19 mouse cellular contexts compared by ENCODE assay signal in the genomic region with DNA sequence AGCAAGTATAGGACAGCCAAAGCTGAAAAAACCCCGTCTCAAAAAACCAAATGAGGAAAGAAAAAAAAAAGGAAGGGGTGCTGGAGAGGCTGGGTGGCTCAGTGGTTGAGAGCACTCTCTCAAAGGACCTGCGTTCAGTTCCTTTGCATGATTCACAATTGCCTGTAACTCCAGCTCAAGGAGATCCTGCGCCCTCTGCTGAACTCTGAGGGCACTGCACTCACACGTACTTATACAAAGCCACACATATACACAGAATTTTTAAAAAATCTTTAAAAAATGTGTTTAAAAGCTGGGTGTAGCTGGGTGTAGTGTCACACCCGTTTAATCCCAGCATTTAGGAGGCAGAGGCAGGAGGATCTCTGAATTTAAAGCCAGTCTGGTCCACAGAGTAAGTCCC. TPM values are rescaled to one million over a fixed set of nuclear protein-coding genes. Genes with fewer than 3 reads are reported as not detected.
DNase-seq lines count a peak whose midpoint lies in the region; ATAC-seq and TF ChIP-seq lines count a peak whose summit lies in the region.
"Had no signal": no experiment of that assay in that cellular context is flagged by ENCODE, and none has a peak within 500 bp of the region (broad histone marks: within the 10 kb centered on the region; RNA-seq: fewer than 3 reads in every experiment).

No protein-coding gene starts in this region.

- H3K36me3 ChIP-seq in liver, postnatal 0 days (replicated peaks; ENCODE audit: insufficient read depth, low read length), result no peaks in the 10 kb centered on the region
- H3K36me3 ChIP-seq in liver, embryonic 12.5 days, result no peaks in the 10 kb centered on the region
- H3K36me3 ChIP-seq: liver, embryonic 13.5 days had no signal

- no peak for TF ChIP-seq EP300 in liver, postnatal 0 days (IDR thresholded peaks at IDR 0.05; ENCODE audit: low read depth)

- no peak overlapping the region for H3K4me3 ChIP-seq in gastrocnemius, adult 2 months
- H3K4me3 ChIP-seq in liver, postnatal 0 days (ENCODE audit: low read depth, low read length), result no peak overlapping the region
- H3K4me3 ChIP-seq in liver, embryonic 12.5 days, result no peak overlapping the region
- no peak overlapping the region for H3K4me3 ChIP-seq in bone marrow, adult 2 months (replicated peaks; ENCODE audit: control insufficient read depth, low read depth, low read length)
- H3K4me3 ChIP-seq: forebrain, embryonic 13.5 days; liver, embryonic 13.5 days had no signal

- H3K4me1 ChIP-seq in liver, postnatal 0 days (ENCODE audit: insufficient read depth), result peaks cover 4% of the 10 kb centered on the region; the same call in 1 of the 2 replicates
- no peaks in the 10 kb centered on the region for H3K4me1 ChIP-seq in liver, embryonic 12.5 days
- H3K4me1 ChIP-seq in bone marrow, adult 2 months (ENCODE audit: control insufficient read depth, insufficient read depth, low read length), result peaks cover 3% of the 10 kb centered on the region; the same call in 1 of the 2 replicates
- H3K4me1 ChIP-seq: forebrain, embryonic 13.5 days had no signal

- peak; percentile 12; the same call in 1 of the 2 replicates for TF ChIP-seq CTCF in gastrocnemius, adult 2 months (IDR thresholded peaks at IDR 0.05)
- TF ChIP-seq CTCF in liver, postnatal 0 days (IDR thresholded peaks at IDR 0.05; ENCODE audit: low read depth), result peak; percentile 36; the same call in 1 of the 2 replicates
- TF ChIP-seq CTCF in bone marrow, adult 2 months (IDR thresholded peaks at IDR 0.05; ENCODE audit: control insufficient read depth, insufficient read depth, low read length), result 0 out of 2 replicates have a peak, but pooled peaks have one; percentile 14

- DNase-seq in gastrocnemius, adult 2 months, result no peak
- DNase-seq in gastrocnemius, postnatal 25 days, result no peak
- DNase-seq in liver, postnatal 0 days, result no peak
- peak; percentile 83 for DNase-seq in ES-CJ7 (ENCODE audit: low read depth, low spot score)
- DNase-seq: cerebellum, postnatal 10 days; heart, postnatal 4 days; kidney, adult 9 months; liver, embryonic 13.5 days; lung, postnatal 36 days; midbrain, embryonic 14.5 days; right cerebral cortex, adult 18-20 months; thymus, adult 2 months had no signal

- H3K27ac ChIP-seq in gastrocnemius, adult 2 months, result no peak overlapping the region
- no peak overlapping the region for H3K27ac ChIP-seq in liver, postnatal 0 days (ENCODE audit: low read depth)
- H3K27ac ChIP-seq in liver, embryonic 12.5 days, result no peak overlapping the region
- H3K27ac ChIP-seq in bone marrow, adult 2 months (ENCODE audit: control insufficient read depth, insufficient read depth, low read depth, low read length, poor library complexity), result no peak overlapping the region
- H3K27ac ChIP-seq: forebrain, embryonic 13.5 days had no signal

- no peak for ATAC-seq in liver, postnatal 0 days
- ATAC-seq in liver, embryonic 12.5 days, result no peak
- no peak for ATAC-seq in monocyte, adult 5-6 weeks (replicated peaks; ENCODE audit: insufficient number of reproducible peaks, low FRiP score, low TSS enrichment, poor library complexity, severe bottlenecking)
- ATAC-seq in frontal cortex, adult (ENCODE audit: low TSS enrichment), result no peak
- ATAC-seq: forebrain, embryonic 13.5 days; hindbrain, embryonic 16.5 days had no signal

- intact Hi-C loops in gastrocnemius, adult 2 months (cut with DNase I), result no loop called here

- H3K9ac ChIP-seq in liver, postnatal 0 days (replicated peaks), result no peak overlapping the region
- no peak overlapping the region for H3K9ac ChIP-seq in liver, embryonic 12.5 days
- H3K9ac ChIP-seq: forebrain, embryonic 13.5 days; liver, embryonic 13.5 days had no signal

- no peaks in the 10 kb centered on the region for H3K9me3 ChIP-seq in liver, postnatal 0 days (ENCODE audit: low read length)
- peaks cover 5% of the 10 kb centered on the region; the same call in 1 of the 2 replicates for H3K9me3 ChIP-seq in liver, embryonic 12.5 days (replicated peaks)
- H3K9me3 ChIP-seq: forebrain, embryonic 13.5 days; liver, embryonic 13.5 days had no signal

- TF ChIP-seq POLR2A in bone marrow, adult 2 months (IDR thresholded peaks at IDR 0.05; ENCODE audit: borderline replicate concordance, control insufficient read depth, low read depth, low read length), result no peak

- H3K27me3 ChIP-seq in liver, postnatal 0 days (ENCODE audit: insufficient read depth, low read length), result no peaks in the 10 kb centered on the region
- H3K27me3 ChIP-seq in liver, embryonic 12.5 days (replicated peaks), result no peaks in the 10 kb centered on the region
- H3K27me3 ChIP-seq: forebrain, embryonic 13.5 days; liver, embryonic 13.5 days had no signal

- H3K4me2 ChIP-seq in liver, postnatal 0 days (ENCODE audit: low read depth, low read length), result no peak overlapping the region
- no peak overlapping the region for H3K4me2 ChIP-seq in liver, embryonic 12.5 days
- H3K4me2 ChIP-seq: forebrain, embryonic 13.5 days; liver, embryonic 13.5 days had no signal

- WGBS in liver, postnatal 0 days (ENCODE audit: insufficient replicate concordance), result 72% methylated on average over 5 of the region's 5 CpGs
- WGBS in liver, embryonic 12.5 days (ENCODE audit: insufficient replicate concordance), result 58% methylated on average over 5 of the region's 5 CpGs
- WGBS in bone marrow, adult 2 months, result 74% methylated on average over 5 of the region's 5 CpGs

RNA-seq across cellular contexts. Expression of a gene that starts 6.9 kb away (rescaled TPM):
- total RNA-seq in gastrocnemius, adult 2 months (2021), result under 1 TPM in 1 of 2 experiments, not detected in 1; 0.20 TPM
- total RNA-seq in gastrocnemius, postnatal 25 days (2021), result under 1 TPM; 0.18 to 0.64 TPM
- polyA plus RNA-seq in liver, postnatal 0 days (2015; fragmentation: Nextera tagmentation; extraction: Ambion mirVana), result 17.4 and 19.3 TPM in 2 replicates
- polyA plus RNA-seq in liver, embryonic 12.5 days (2016; fragmentation: Nextera tagmentation; extraction: Ambion mirVana), result 9.9 and 10.0 TPM in 2 replicates
- not detected in 2 replicates for polyA plus RNA-seq in bone marrow, adult 2 months (2011; ENCODE audit: insufficient read depth, insufficient read length, low replicate concordance, missing spikeins)
- total RNA-seq in monocyte, adult 5-6 weeks (2017), result not detected in 3 replicates
- polyA plus RNA-seq: heart, embryonic 14.5 days had no signal

RNA-seq across cellular contexts. Expression of a gene that starts 19.5 kb away (rescaled TPM):
- total RNA-seq in gastrocnemius, adult 2 months (2021), result 10 to 100 TPM; 26.3 to 27.7 TPM
- 10 to 100 TPM; 18.3 to 20.5 TPM for total RNA-seq in gastrocnemius, postnatal 25 days (2021)
- 26.4 and 32.3 TPM in 2 replicates for polyA plus RNA-seq in liver, postnatal 0 days (2015; fragmentation: Nextera tagmentation; extraction: Ambion mirVana)
- 58.1 and 59.3 TPM in 2 replicates for polyA plus RNA-seq in liver, embryonic 12.5 days (2016; fragmentation: Nextera tagmentation; extraction: Ambion mirVana)
- 31.8 and 42.8 TPM in 2 replicates for polyA plus RNA-seq in bone marrow, adult 2 months (2011; ENCODE audit: insufficient read depth, insufficient read length, low replicate concordance, missing spikeins)
- total RNA-seq in monocyte, adult 5-6 weeks (2017), result 35.2 to 67.2 TPM (median 41.1 TPM) in 3 replicates

RNA-seq across cellular contexts. Expression of a gene that starts 36.3 kb away (rescaled TPM):
- 100 to 1,000 TPM; 502 to 606 TPM for total RNA-seq in gastrocnemius, adult 2 months (2021)
- 100 to 1,000 TPM; 487 to 495 TPM for total RNA-seq in gastrocnemius, postnatal 25 days (2021)
- polyA plus RNA-seq in liver, postnatal 0 days (2015; fragmentation: Nextera tagmentation; extraction: Ambion mirVana), result 609 and 626 TPM in 2 replicates
- 867 and 884 TPM in 2 replicates for polyA plus RNA-seq in liver, embryonic 12.5 days (2016; fragmentation: Nextera tagmentation; extraction: Ambion mirVana)
- polyA plus RNA-seq in bone marrow, adult 2 months (2011; ENCODE audit: insufficient read depth, insufficient read length, low replicate concordance, missing spikeins), result 317 and 324 TPM in 2 replicates
- total RNA-seq in monocyte, adult 5-6 weeks (2017), result 1,257 to 1,765 TPM (median 1,722 TPM) in 3 replicates

RNA-seq across cellular contexts. Expression of a gene that starts 36.3 kb away (rescaled TPM):
- total RNA-seq in gastrocnemius, adult 2 months (2021), result 10 to 100 TPM; 38.8 to 41.3 TPM
- 10 to 100 TPM; 37.2 to 42.7 TPM for total RNA-seq in gastrocnemius, postnatal 25 days (2021)
- 31.1 and 34.0 TPM in 2 replicates for polyA plus RNA-seq in liver, postnatal 0 days (2015; fragmentation: Nextera tagmentation; extraction: Ambion mirVana)
- 51.7 and 54.8 TPM in 2 replicates for polyA plus RNA-seq in liver, embryonic 12.5 days (2016; fragmentation: Nextera tagmentation; extraction: Ambion mirVana)
- polyA plus RNA-seq in bone marrow, adult 2 months (2011; ENCODE audit: insufficient read depth, insufficient read length, low replicate concordance, missing spikeins), result 20.0 and 25.3 TPM in 2 replicates
- 34.4 to 51.5 TPM (median 37.0 TPM) in 3 replicates for total RNA-seq in monocyte, adult 5-6 weeks (2017)
